Mouse (Mus musculus) midbrain, embryonic 15.5 days (tissue): Measurements from ENCODE around the gene Mgat5. TPM values are rescaled to one million over a fixed set of nuclear protein-coding genes. Genes with fewer than 3 reads are reported as not detected.

Source experiments
- ATAC-seq: fragments of 200-750 bp; cut with Nextera tagmentation; replicated peaks from 2 replicates; pipeline ENCODE4 v1.8.0; 2017; ENCODE audit warnings: moderate TSS enrichment
- H3K27ac ChIP-seq: fragments of 300-500 bp; sonication (generic); 2 replicates; pipeline ENCODE4 v1.5.1; 2015; ENCODE audit warnings: mild to moderate bottlenecking, inconsistent platforms
- H3K27me3 ChIP-seq: fragments of 300-500 bp; sonication (generic); replicated peaks from 2 replicates; pipeline ENCODE4 v1.6.1; 2015; ENCODE audit warnings: inconsistent platforms
- H3K36me3 ChIP-seq: fragments of 300-500 bp; sonication (generic); replicated peaks from 2 replicates; pipeline ENCODE4 v1.6.1; 2015; ENCODE audit warnings: inconsistent platforms
- H3K4me1 ChIP-seq: fragments of 300-500 bp; sonication (generic); 2 replicates; pipeline ENCODE4 v1.6.1; 2015; ENCODE audit warnings: inconsistent platforms
- H3K4me2 ChIP-seq: fragments of 300-500 bp; sonication (generic); 2 replicates; pipeline ENCODE4 v1.6.1; 2015; ENCODE audit warnings: inconsistent platforms, mild to moderate bottlenecking, moderate library complexity
- H3K4me3 ChIP-seq: fragments of 300-500 bp; sonication (generic); 2 replicates; pipeline ENCODE4 v1.5.1; 2015; ENCODE audit warnings: mild to moderate bottlenecking, inconsistent platforms
- H3K9ac ChIP-seq: fragments of 300-500 bp; sonication (generic); 2 replicates; pipeline ENCODE4 v1.6.1; 2015; ENCODE audit warnings: mild to moderate bottlenecking, inconsistent platforms
- H3K9me3 ChIP-seq: fragments of 300-500 bp; sonication (generic); 2 replicates; pipeline ENCODE4 v1.6.1; 2016; ENCODE audit warnings: inconsistent platforms
- WGBS: fragments of 180-500 bp; shearing (Covaris S2); methylation state at CpG from one replicate; pipeline ENCODE4 v1.1.7; 2015; ENCODE audit warnings: mixed read lengths; 5-methylcytosine and 5-hydroxymethylcytosine counted together
- polyA plus RNA-seq: library from polyadenylated mRNA; unstranded; fragments of >200 nt; fragmentation: Nextera tagmentation; extraction: Ambion mirVana; gene quantifications from 2 replicates; pipeline ENCODE4 v1.2.1, GENCODE M21; 2015

The Mgat5 gene
- polyA plus RNA-seq, 1 experiment from 2014 or later = 17.0 TPM

DNA sequence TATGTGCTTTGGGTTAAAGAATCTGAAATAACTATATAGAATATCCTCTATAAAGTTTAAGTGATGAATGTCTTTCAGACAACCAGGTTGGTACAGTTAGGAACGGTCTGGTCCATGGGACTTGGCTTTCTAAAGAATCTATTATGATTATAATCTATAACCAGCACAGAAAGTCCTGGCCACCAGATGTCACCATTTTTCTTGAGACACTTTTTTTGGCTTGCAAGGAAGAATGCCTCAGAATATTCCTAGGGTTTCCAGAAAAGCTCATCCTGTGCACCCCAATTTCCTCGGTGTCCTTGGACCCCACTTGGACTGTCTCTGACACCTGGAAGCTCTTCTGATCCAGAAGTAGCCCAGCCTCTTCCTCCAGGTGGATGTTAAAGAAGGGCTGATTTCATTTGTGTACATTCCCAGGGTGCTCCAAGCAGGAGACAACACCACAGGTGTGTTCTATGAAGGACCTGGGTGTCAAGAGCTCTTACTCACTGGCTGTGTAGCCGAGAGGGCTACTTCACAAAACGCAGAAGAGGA is 1.5 kb upstream of the Mgat5 start:
- Histone ChIP-seq H3K9ac (no peak overlapping the region), H3K27me3 (no peaks in the 10 kb centered on the region), H3K27ac (no peak overlapping the region), H3K4me2 (no peak overlapping the region), H3K9me3 (no peaks in the 10 kb centered on the region), H3K4me3 (no peak overlapping the region), H3K4me1 (peaks cover 20% of the 10 kb centered on the region), H3K36me3 (no peaks in the 10 kb centered on the region)
- 59% methylated on average over 4 of the region's 4 CpGs for WGBS
- no peak for ATAC-seq

DNA sequence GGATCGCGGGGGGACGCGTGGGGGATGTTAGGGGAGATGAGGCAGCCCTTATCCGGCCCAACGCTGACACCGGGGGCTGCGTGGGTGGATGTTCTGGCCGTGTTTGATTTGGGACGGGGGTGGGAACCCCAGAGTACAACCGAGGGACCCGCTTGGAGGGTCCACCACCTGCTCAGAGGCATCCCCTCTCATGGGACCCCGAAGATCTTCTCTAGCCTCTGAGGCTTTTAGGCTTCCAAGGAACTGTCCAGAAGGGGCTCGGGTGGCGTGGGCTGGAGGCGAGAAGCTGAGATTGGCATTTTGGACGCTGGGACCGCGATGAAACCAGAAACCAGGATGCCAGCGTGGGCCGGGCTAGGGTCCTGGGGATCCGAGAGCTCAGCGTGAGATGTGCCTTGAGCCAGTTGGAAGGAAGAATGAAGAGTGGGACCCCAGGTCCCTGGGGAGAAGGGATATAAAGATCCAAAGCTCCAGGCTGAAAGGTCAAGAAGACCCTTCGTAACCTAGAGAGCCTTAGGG is 745 bp downstream of the Mgat5 start:
- Histone ChIP-seq H3K9ac (peak overlapping the region; percentile 62), H3K36me3 (no peaks in the 10 kb centered on the region), H3K4me2 (peak overlapping the region; percentile 79), H3K4me3 (peak overlapping the region; percentile 69), H3K27ac (peak overlapping the region; percentile 92), H3K4me1 (peaks cover 23% of the 10 kb centered on the region), H3K27me3 (no peaks in the 10 kb centered on the region), H3K9me3 (no peaks in the 10 kb centered on the region)
- WGBS = under 1% methylated on average over 24 of the region's 24 CpGs
- peak; percentile 16 for ATAC-seq

DNA sequence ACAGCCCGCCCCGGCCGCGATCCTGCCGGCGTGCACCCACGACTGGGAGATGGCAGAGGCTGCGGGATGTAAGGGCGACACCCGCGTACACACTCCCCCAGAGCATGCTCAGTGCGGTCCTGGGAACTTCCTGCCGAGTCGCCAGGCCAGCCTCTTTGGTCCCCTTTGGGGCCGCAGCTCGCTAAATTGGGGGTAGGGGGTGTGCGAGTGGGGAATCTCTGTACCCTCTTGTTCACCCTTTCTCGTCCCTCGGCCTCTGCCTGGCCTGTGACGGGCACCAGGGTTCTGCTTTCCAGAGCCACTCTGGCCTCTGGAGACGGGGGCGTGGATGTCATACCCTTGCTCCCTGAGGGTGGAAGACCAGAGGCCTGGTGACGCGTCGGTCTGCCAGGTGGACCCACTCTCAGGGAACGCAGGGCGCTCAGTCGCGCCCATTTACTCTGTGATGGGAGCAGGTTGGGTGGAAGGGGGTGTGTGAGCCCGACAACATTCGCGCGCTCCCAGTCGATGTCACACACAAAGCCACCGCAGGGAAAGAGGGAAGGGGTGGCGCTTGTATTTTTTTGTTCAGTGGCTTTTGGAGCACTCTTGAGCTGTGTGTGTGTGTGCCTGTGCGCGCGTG is 1.3 kb downstream of the Mgat5 start:
- H3K4me3 ChIP-seq = peak overlapping the region; percentile 69
- H3K9ac ChIP-seq = peak overlapping the region; percentile 62
- ATAC-seq = peak; percentile 67
- no peaks in the 10 kb centered on the region for H3K36me3 ChIP-seq
- H3K27me3 ChIP-seq = no peaks in the 10 kb centered on the region
- H3K27ac ChIP-seq = peak overlapping the region; percentile 92
- peak overlapping the region; percentile 79 for H3K4me2 ChIP-seq
- H3K9me3 ChIP-seq = no peaks in the 10 kb centered on the region
- H3K4me1 ChIP-seq = peaks cover 23% of the 10 kb centered on the region
- under 1% methylated on average over 39 of the region's 39 CpGs for WGBS

DNA sequence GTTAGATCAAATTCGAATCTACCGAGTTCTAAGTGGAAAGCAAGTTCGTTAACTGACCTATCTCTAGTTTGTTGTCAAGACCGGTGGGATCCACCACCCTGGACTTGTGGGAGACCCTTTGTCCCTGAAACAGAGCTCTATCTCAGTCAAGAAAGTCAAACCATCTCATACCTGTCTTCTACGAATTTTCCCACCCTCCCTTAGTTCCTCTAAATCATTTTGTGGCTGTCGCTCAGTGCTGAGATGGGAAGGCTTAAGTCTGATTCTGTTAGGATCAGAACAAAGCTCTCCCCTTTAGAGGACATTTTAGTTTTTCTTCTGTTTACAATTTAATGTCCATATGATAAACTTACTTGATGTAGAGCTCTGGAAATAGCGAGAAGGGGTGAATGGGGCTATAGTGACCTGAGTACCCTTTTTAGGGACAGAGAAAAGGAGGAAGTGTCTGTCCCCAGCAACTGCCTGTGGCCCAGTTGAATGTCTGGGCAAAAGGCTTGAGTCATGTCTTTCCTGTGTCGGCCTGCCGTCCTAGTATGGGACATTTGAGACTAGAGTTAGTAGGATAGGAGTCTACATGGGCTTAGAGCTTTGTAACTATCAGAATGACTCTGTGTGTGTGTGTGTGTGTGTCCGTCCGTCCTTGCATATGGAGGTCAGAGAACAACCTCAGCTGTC is 2.2 kb downstream of the Mgat5 start:
- no peaks in the 10 kb centered on the region for H3K9me3 ChIP-seq
- H3K4me1 ChIP-seq = peaks cover 23% of the 10 kb centered on the region
- no peaks in the 10 kb centered on the region for H3K27me3 ChIP-seq
- 57% methylated on average over 11 of the region's 11 CpGs for WGBS
- H3K36me3 ChIP-seq = no peaks in the 10 kb centered on the region
- peak overlapping the region; percentile 62 for H3K9ac ChIP-seq
- no peak for ATAC-seq
- peak overlapping the region; percentile 92 for H3K27ac ChIP-seq
- peak overlapping the region; percentile 69 for H3K4me3 ChIP-seq
- peak overlapping the region; percentile 79 for H3K4me2 ChIP-seq

DNA sequence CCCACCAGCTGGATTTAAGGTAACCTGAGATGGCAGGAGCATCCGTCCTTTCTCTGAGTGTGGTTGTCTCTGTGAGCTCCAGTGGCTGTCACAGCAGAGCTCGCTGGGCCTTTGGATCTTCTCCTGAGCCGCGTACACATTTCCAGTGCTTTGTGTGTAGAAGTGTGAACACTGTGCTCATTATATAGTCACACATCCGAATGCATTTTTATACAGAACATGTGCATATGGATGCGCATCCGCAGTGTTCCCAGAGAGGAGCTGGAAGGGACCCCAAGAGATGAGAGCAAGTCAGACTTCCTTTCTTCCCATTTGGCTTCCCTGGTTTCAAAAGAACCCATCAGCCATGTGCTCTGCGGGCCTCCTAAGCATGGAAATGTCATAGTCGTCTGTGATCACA is 3.4 kb downstream of the Mgat5 start:
- no peak overlapping the region; the same call in 1 of the 2 replicates for H3K4me3 ChIP-seq
- peaks cover 23% of the 10 kb centered on the region for H3K4me1 ChIP-seq
- peak overlapping the region; percentile 79 for H3K4me2 ChIP-seq
- no peaks in the 10 kb centered on the region for H3K27me3 ChIP-seq
- H3K9me3 ChIP-seq = no peaks in the 10 kb centered on the region
- ATAC-seq = no peak
- no peaks in the 10 kb centered on the region for H3K36me3 ChIP-seq
- H3K9ac ChIP-seq = no peak overlapping the region
- 67% methylated on average over 9 of the region's 9 CpGs for WGBS
- H3K27ac ChIP-seq = no peak overlapping the region

DNA sequence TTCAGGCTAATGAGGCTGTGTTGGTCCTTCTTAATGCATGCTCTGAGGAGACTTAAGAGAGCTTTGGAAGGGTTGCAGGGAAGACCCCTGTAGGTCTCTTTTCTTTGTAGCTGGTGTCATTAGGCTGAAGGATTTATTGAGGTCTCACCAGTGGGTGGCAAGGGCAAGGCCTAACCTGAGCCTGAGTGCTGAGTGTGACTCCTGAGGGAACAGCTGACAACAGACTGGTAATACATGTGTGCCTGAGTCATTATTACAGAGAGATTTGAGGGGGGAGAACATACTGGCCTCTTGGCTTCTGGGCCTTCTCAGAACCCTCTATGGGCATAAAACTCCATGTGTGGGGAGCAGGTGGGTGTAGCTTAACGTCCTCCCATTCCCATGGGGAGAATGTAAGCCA is 8.0 kb downstream of the Mgat5 start:
- no peak overlapping the region for H3K4me2 ChIP-seq
- H3K9ac ChIP-seq = no peak overlapping the region
- H3K36me3 ChIP-seq = no peaks in the 10 kb centered on the region
- no peaks in the 10 kb centered on the region for H3K27me3 ChIP-seq
- no peaks in the 10 kb centered on the region for H3K9me3 ChIP-seq
- no peak overlapping the region for H3K4me3 ChIP-seq
- no peak overlapping the region for H3K27ac ChIP-seq
- no peak for ATAC-seq
- peaks cover 11% of the 10 kb centered on the region for H3K4me1 ChIP-seq
- 36% methylated on average over 1 of the region's 1 CpGs for WGBS

DNA sequence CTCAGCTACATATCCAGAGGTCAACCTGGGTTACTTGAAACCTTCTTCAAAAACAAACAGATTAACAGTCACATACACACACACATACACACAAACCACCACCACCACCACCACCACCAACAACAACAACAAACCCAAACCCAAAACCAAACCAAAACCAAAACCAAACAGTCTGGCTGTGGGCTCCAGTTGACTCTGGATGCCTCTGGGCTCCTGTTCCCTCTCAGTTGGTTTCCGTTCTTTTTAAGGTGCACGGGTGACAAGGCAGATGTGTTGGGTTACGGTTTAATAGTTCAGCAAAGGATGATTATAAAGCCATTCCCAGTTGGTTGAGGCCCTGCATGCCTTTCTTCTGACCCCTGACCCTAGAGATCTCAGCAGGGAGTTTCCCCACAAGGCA is 8.6 kb downstream of the Mgat5 start:
- Histone ChIP-seq H3K4me1 (peaks cover 5% of the 10 kb centered on the region; the same call in 1 of the 2 replicates), H3K27me3 (no peaks in the 10 kb centered on the region), H3K4me3 (no peak overlapping the region), H3K27ac (no peak overlapping the region), H3K36me3 (no peaks in the 10 kb centered on the region), H3K4me2 (no peak overlapping the region), H3K9me3 (no peaks in the 10 kb centered on the region), H3K9ac (no peak overlapping the region)
- 61% methylated on average over 3 of the region's 3 CpGs for WGBS
- ATAC-seq = no peak

DNA sequence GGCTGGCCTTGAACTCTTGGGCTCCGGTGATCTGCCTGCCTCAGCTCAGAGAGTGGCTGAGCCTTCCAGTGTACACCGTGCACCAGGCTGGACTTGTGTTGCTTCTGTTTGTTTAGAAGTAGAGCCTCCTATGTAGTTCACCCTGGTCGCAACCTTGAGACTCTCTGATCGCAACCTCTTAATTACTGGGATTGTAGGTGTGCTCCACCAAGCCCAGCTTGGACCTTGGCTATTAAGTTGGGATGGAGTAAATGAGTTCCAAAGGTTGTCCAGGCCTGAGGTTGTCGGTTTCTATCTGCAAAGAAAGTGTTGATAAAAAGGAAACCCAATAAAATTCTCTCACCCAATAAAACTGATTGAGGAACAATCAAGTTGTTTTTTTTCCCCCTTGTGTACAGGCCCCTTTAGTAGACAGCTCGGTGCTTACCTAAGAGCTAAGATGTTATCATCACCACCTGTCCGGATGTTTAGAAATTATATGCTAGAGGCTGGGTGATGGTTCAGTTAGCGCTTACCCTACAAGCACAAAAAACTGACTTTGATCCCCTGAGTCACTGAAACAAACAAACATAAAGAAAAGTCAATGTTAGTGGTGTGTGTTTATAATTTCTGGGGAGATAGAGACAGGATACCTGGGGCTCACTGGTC is 9.9 kb downstream of the Mgat5 start:
- ATAC-seq = no peak
- Histone ChIP-seq H3K4me1 (0 out of 2 replicates have a peak, but pooled peaks cover 5% of the 10 kb centered on the region), H3K9ac (no peak overlapping the region), H3K4me2 (no peak overlapping the region), H3K9me3 (no peaks in the 10 kb centered on the region), H3K27me3 (no peaks in the 10 kb centered on the region), H3K4me3 (no peak overlapping the region), H3K27ac (no peak overlapping the region), H3K36me3 (no peaks in the 10 kb centered on the region)
- 94% methylated on average over 8 of the region's 8 CpGs for WGBS

DNA sequence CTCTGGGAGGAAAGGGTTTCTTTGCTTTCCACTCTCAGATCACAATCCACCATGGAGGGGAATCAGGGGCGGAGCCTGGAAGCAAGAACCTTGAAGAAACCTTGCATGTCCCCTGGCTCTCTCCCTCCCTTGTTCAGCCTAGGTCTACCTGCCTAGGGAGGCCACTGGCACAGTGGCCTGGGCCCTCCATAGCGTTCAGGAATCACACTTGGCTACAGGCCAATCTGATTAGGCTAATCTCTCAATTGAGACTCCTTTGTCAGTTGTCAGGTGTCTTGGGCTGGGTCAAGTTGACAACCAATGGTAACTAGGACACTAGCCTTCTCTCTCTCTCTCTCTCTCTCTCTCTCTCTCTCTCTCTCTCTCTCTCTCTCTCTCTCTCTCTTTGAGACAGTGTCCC is 12.2 kb downstream of the Mgat5 start:
- ATAC-seq = no peak
- Histone ChIP-seq H3K4me1 (0 out of 2 replicates have a peak, but pooled peaks cover 3% of the 10 kb centered on the region), H3K36me3 (no peaks in the 10 kb centered on the region), H3K9me3 (no peaks in the 10 kb centered on the region), H3K27ac (no peak overlapping the region), H3K9ac (no peak overlapping the region), H3K4me3 (no peak overlapping the region), H3K4me2 (no peak overlapping the region), H3K27me3 (no peaks in the 10 kb centered on the region)
- WGBS = 56% methylated on average over 2 of the region's 2 CpGs

DNA sequence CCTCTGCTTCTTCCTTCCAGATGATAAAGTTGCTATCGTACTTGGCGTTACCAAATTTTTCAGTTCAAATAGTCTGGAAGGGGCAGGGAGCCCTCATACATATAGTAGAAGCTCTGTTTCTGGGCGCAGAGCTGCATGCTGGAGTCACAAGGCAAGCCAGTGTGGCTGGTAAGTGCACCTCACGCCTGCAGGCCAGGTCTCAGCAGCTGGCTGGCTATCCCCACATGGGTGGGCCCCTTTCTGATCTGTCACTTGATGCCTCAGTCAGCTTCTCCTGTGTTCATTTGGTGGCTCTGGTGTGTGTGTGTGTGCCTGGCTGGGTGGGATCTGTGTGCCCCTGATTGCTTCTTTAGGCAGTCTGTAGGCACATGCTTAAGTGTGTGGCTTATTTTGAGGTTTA is 12.8 kb downstream of the Mgat5 start:
- no peak for ATAC-seq
- no peak overlapping the region for H3K27ac ChIP-seq
- no peaks in the 10 kb centered on the region for H3K27me3 ChIP-seq
- H3K4me2 ChIP-seq = no peak overlapping the region
- H3K9ac ChIP-seq = no peak overlapping the region
- no peaks in the 10 kb centered on the region for H3K9me3 ChIP-seq
- no peak overlapping the region for H3K4me3 ChIP-seq
- no peaks in the 10 kb centered on the region for H3K36me3 ChIP-seq
- H3K4me1 ChIP-seq = 0 out of 2 replicates have a peak, but pooled peaks cover 3% of the 10 kb centered on the region
- 80% methylated on average over 4 of the region's 4 CpGs for WGBS

DNA sequence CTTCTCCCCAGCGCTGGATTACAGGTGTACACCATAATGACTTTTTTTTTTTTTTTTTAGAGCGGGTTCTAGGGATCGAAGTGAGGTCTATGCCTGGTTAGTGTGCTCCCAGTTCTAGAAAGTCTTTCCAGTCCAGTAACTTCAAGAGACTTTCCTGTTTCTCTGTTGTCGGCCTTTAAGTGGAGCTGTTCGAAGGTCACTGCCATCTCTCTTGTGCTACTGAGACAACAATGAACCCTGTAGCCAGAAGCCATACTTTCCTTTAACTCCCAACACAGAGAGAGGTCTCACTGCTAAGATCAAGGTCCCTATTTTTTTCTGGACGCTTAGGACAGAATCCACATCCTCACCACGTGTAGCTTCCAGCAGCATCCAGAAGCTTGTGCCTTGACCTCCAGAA is 13.4 kb downstream of the Mgat5 start:
- Histone ChIP-seq H3K36me3 (no peaks in the 10 kb centered on the region), H3K9ac (no peak overlapping the region), H3K4me2 (no peak overlapping the region), H3K4me3 (no peak overlapping the region), H3K9me3 (no peaks in the 10 kb centered on the region), H3K4me1 (0 out of 2 replicates have a peak, but pooled peaks cover 3% of the 10 kb centered on the region), H3K27ac (no peak overlapping the region), H3K27me3 (no peaks in the 10 kb centered on the region)
- 92% methylated on average over 7 of the region's 7 CpGs for WGBS
- ATAC-seq = no peak

DNA sequence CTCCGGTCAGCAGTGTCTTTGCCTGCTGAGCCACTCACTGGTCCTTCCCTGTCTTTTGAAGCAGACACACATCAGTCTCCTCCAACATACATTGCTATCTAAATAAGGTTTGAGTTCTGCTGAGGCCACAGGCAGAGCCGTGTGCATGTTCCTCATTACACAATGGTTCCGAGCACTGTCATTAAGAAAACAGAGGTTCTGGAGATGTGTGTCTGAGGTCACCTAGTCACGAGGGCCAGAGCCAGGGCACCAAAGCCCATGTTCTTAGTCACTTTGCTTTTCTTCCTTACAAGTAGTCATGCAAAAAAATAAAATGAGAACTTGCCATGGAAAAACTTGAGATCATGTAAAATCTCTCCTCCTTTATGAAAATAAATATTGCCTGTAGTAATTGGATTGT is 14.3 kb downstream of the Mgat5 start:
- no peak for ATAC-seq
- Histone ChIP-seq H3K9ac (no peak overlapping the region), H3K4me2 (no peak overlapping the region), H3K36me3 (no peaks in the 10 kb centered on the region), H3K4me1 (0 out of 2 replicates have a peak, but pooled peaks cover 3% of the 10 kb centered on the region), H3K9me3 (no peaks in the 10 kb centered on the region), H3K27me3 (no peaks in the 10 kb centered on the region), H3K4me3 (no peak overlapping the region), H3K27ac (no peak overlapping the region)
- WGBS = 87% methylated on average over 4 of the region's 4 CpGs
